Mouse (Mus musculus): Measurements from ENCODE around the gene Sigirr.

DNA sequence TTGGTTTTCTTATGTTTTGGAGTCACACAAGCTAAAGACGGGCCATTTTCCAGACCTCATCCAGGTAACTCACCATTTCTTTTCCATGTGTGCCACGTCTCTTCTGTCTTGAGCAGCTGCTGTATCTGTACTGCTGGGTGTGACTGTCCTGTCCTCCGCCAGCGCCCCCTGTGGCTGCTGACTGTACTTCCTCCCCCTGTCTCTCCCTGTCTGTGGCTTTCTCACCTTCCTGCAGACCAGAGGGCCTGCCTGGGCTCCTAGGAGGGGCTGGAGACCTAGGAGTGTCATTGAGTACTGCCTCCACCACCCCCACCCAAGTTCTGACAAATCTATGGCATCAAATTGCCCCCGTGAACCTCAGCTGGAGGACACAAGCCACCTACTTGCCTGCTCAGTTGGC, 42.7 kb upstream of the Sigirr start:
- TF ChIP-seq EP300 (IDR thresholded peaks at IDR 0.05; ENCODE audit: insufficient read depth, low read depth, low read length), result 0 out of 2 replicates have a peak, but pooled peaks have one; percentile 25
- no peak for TF ChIP-seq POLR2A (IDR thresholded peaks at IDR 0.05; ENCODE audit: insufficient read depth, low read length)
